Comparison of ENCODE assay signal across 20 mouse cellular contexts in the genomic region with DNA sequence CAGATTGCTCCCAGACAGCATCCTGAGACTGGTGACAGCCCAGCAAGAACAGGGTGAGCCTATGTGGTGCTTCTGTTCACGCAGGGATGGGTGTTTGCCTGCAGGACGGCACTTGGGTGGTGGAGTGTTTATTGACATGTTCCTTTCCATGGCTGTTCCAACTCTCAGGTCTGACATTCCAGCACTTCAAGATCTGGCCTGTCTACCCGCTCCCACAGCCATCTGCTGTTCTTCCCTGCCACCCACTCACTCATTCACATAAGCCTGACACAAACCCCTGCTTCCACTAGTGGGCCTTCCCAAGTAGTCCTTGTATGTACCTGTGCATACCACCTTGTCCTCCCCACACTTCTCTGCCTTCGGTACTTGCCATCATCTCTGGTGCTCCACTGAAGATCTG. TPM values are rescaled to one million over a fixed set of nuclear protein-coding genes. Genes with fewer than 3 reads are reported as not detected.
DNase-seq lines count a peak whose midpoint lies in the region; ATAC-seq and TF ChIP-seq lines count a peak whose summit lies in the region.
"Had no signal": no experiment of that assay in that cellular context is flagged by ENCODE, and none has a peak within 500 bp of the region (broad histone marks: within the 10 kb centered on the region; RNA-seq: fewer than 3 reads in every experiment).

No protein-coding gene starts in this region.

- peaks cover 44% of the 10 kb centered on the region for H3K36me3 ChIP-seq in heart, embryonic 12.5 days

- H3K4me1 ChIP-seq in heart, embryonic 12.5 days (replicated peaks) = peaks cover 62% of the 10 kb centered on the region
- H3K4me1 ChIP-seq in bone marrow macrophage, adult 2 months (ENCODE audit: control insufficient read depth, insufficient read depth, low read length) = peaks cover 57% of the 10 kb centered on the region

- no peaks in the 10 kb centered on the region for H3K9me3 ChIP-seq in heart, embryonic 12.5 days (replicated peaks)
- H3K9me3 ChIP-seq: embryonic facial prominence, embryonic 12.5 days; hindbrain, embryonic 12.5 days; limb, embryonic 12.5 days; liver, embryonic 13.5 days; lung, embryonic 15.5 days had no signal

- ATAC-seq in heart, embryonic 12.5 days (ENCODE audit: insufficient number of reproducible peaks, low FRiP score) = no peak
- ATAC-seq: activated CD4-positive, CD25-positive, alpha-beta regulatory T cell, adult 4 months; forebrain, postnatal 0 days; inflammation-experienced regulatory T-cells, adult 6 months; Patski had no signal

- TF ChIP-seq CTCF in bone marrow macrophage, adult 2 months (IDR thresholded peaks at IDR 0.05; ENCODE audit: low read depth, low read length) = no peak

- no peaks in the 10 kb centered on the region for H3K27me3 ChIP-seq in heart, embryonic 12.5 days (replicated peaks)
- H3K27me3 ChIP-seq: embryonic facial prominence, embryonic 12.5 days; hindbrain, embryonic 12.5 days; limb, embryonic 12.5 days; liver, embryonic 13.5 days; lung, embryonic 15.5 days; Patski had no signal

- DNase-seq in heart, postnatal 14 days = no peak
- DNase-seq in left cerebral cortex, adult 18-20 months (ENCODE audit: low spot score in 2 of 2) = peak; percentile 35 to 63
- DNase-seq in left cerebral cortex, postnatal 10 days (ENCODE audit: extremely low spot score in 1 of 2, low spot score in 2 of 2) = no peak
- DNase-seq in fat pad, adult 2 months (ENCODE audit: extremely low read depth, low read depth, low spot score) = peak; percentile 39
- DNase-seq in gastrocnemius, postnatal 36 days = no peak
- DNase-seq: adrenal gland, postnatal 25 days; cerebellum, adult 8-10 months; forebrain, postnatal 0 days; kidney, postnatal 4 days; liver, embryonic 13.5 days; thymus, postnatal 25 days had no signal

- intact Hi-C loops in heart, postnatal 14 days (cut with DNase I) = no loop called here
- intact Hi-C loops in left cerebral cortex, postnatal 10 days (cut with DNase I) = no loop called here
- intact Hi-C loops in gastrocnemius, postnatal 36 days (cut with DNase I) = no loop called here

- no peak overlapping the region for H3K9ac ChIP-seq in heart, embryonic 12.5 days
- H3K9ac ChIP-seq: embryonic facial prominence, embryonic 12.5 days; forebrain, postnatal 0 days; hindbrain, embryonic 12.5 days; limb, embryonic 12.5 days; liver, embryonic 13.5 days; lung, embryonic 15.5 days had no signal

- no peak overlapping the region for H3K4me3 ChIP-seq in heart, embryonic 12.5 days
- H3K4me3 ChIP-seq in bone marrow macrophage, adult 2 months (ENCODE audit: insufficient read depth, low read length) = no peak overlapping the region
- H3K4me3 ChIP-seq: embryonic facial prominence, embryonic 12.5 days; hindbrain, embryonic 12.5 days; limb, embryonic 12.5 days; liver, embryonic 13.5 days; lung, embryonic 15.5 days had no signal

- 51% methylated on average over 4 of the region's 4 CpGs for WGBS in heart, embryonic 12.5 days

- H3K27ac ChIP-seq in heart, embryonic 12.5 days (ENCODE audit: poor library complexity, severe bottlenecking) = peak overlapping the region; percentile 58; the same call in 1 of the 2 replicates
- 0 out of 2 replicates have a peak overlapping the region, but pooled peaks have one; percentile 18 for H3K27ac ChIP-seq in bone marrow macrophage, adult 2 months (ENCODE audit: insufficient read depth, low read depth, low read length)
- H3K27ac ChIP-seq: embryonic facial prominence, embryonic 12.5 days; hindbrain, embryonic 12.5 days; limb, embryonic 12.5 days; liver, embryonic 13.5 days; lung, embryonic 15.5 days had no signal

- no peak overlapping the region for H3K4me2 ChIP-seq in heart, embryonic 12.5 days
- H3K4me2 ChIP-seq: embryonic facial prominence, embryonic 12.5 days; hindbrain, embryonic 12.5 days; limb, embryonic 12.5 days; liver, embryonic 13.5 days; lung, embryonic 15.5 days had no signal

- no peak for TF ChIP-seq POLR2A in bone marrow macrophage, adult 2 months (IDR thresholded peaks at IDR 0.05; ENCODE audit: borderline replicate concordance, low read depth, low read length)

RNA-seq across cellular contexts. Expression of a gene that starts 31.3 kb away (rescaled TPM):
- 59.5 and 63.3 TPM in 2 replicates for polyA plus RNA-seq in heart, embryonic 12.5 days (2016; fragmentation: Nextera tagmentation; extraction: Ambion mirVana)
- 10 to 100 TPM; 24.0 to 27.8 TPM for total RNA-seq in heart, postnatal 14 days (2021)
- total RNA-seq in left cerebral cortex, adult 18-20 months (2021) = 10 to 100 TPM; 60.8 to 62.7 TPM
- total RNA-seq in left cerebral cortex, postnatal 10 days (2021) = 10 to 100 TPM; 54.8 to 65.3 TPM
- polyA plus RNA-seq in bone marrow macrophage, adult 2 months (2012; ENCODE audit: insufficient read depth, insufficient read length, missing spikeins) = 84.4 and 94.5 TPM in 2 replicates
- 10 to 100 TPM; 12.5 to 14.9 TPM for total RNA-seq in gastrocnemius, postnatal 36 days (2021)

RNA-seq across cellular contexts. Expression of a gene that starts 47.2 kb away (rescaled TPM):
- 1.3 and 1.5 TPM in 2 replicates for polyA plus RNA-seq in heart, embryonic 12.5 days (2016; fragmentation: Nextera tagmentation; extraction: Ambion mirVana)
- total RNA-seq in heart, postnatal 14 days (2021) = 1 to 10 TPM in 1 of 2 experiments, under 1 TPM in 1; 0.93 to 1.1 TPM
- total RNA-seq in left cerebral cortex, adult 18-20 months (2021) = under 1 TPM; 0.33 to 0.59 TPM
- under 1 TPM; 0.28 to 0.41 TPM for total RNA-seq in left cerebral cortex, postnatal 10 days (2021)
- not detected in 2 replicates for polyA plus RNA-seq in bone marrow macrophage, adult 2 months (2012; ENCODE audit: insufficient read depth, insufficient read length, missing spikeins)
- total RNA-seq in gastrocnemius, postnatal 36 days (2021) = under 1 TPM; 0.39 to 0.64 TPM

Comparison
In these comparisons a context has a peak if more than half of its experiments do, and no peak if none do; other contexts are left out.
1. DNase-seq: peak in left cerebral cortex, adult 18-20 months (2 of 2) and fat pad, adult 2 months (single experiment); none in heart, postnatal 14 days (0 of 2), left cerebral cortex, postnatal 10 days (0 of 2) and gastrocnemius, postnatal 36 days (0 of 2).